Mouse (Mus musculus) hindbrain, embryonic 16.5 days (tissue): ENCODE results near the gene Dbf4. TPM values are rescaled to one million over a fixed set of nuclear protein-coding genes. Genes with fewer than 3 reads are reported as not detected.
A peak's percentile ranks its signal among the peaks of the same experiment; 100 is the strongest.

Source experiments
- ATAC-seq: fragments of 200-750 bp; cut with Nextera tagmentation; 2 replicates; pipeline ENCODE4 v1.8.0; 2017; ENCODE audit warnings: moderate TSS enrichment, moderate library complexity
- H3K27ac ChIP-seq: fragments of 300-500 bp; sonication (generic); 2 replicates; pipeline ENCODE4 v1.5.1; 2014; ENCODE audit warnings: low read depth, mild to moderate bottlenecking, control low read depth, low read length, moderate library complexity
- H3K27me3 ChIP-seq: fragments of 300-500 bp; sonication (generic); replicated peaks from 2 replicates; pipeline ENCODE4 v1.6.1; 2014; ENCODE audit warnings: low read length; ENCODE audit not compliant: control insufficient read depth, insufficient read depth
- H3K36me3 ChIP-seq: fragments of 300-500 bp; sonication (generic); 2 replicates; pipeline ENCODE4 v1.6.1; 2014; ENCODE audit warnings: mild to moderate bottlenecking, low read length, moderate library complexity, mixed read lengths; ENCODE audit not compliant: control insufficient read depth, insufficient read depth
- H3K4me1 ChIP-seq: fragments of 300-500 bp; sonication (generic); 2 replicates; pipeline ENCODE4 v1.6.1; 2014; ENCODE audit warnings: low read depth, low read length; ENCODE audit not compliant: control insufficient read depth, insufficient read depth
- H3K4me2 ChIP-seq: fragments of 300-500 bp; sonication (generic); 2 replicates; pipeline ENCODE4 v1.6.1; 2014; ENCODE audit warnings: mild to moderate bottlenecking, low read length, control low read depth, moderate library complexity
- H3K4me3 ChIP-seq: fragments of 300-500 bp; sonication (generic); 2 replicates; pipeline ENCODE4 v1.5.1; 2014; ENCODE audit warnings: mild to moderate bottlenecking, low read length, control low read depth, moderate library complexity
- H3K9ac ChIP-seq: fragments of 300-500 bp; sonication (generic); 2 replicates; pipeline ENCODE4 v1.6.1; 2014; ENCODE audit warnings: low read depth, mild to moderate bottlenecking, control low read depth, low read length, moderate library complexity
- H3K9me3 ChIP-seq: fragments of 300-500 bp; sonication (generic); 2 replicates; pipeline ENCODE4 v1.6.1; 2014; ENCODE audit warnings: mild to moderate bottlenecking, low read length, moderate library complexity; ENCODE audit not compliant: control insufficient read depth
- WGBS: fragments of 180-500 bp; shearing (Covaris S2); extraction: QIAGEN DNeasy Blood & Tissue Kit; methylation state at CpG from one replicate; pipeline ENCODE4 v1.1.7; 2014; 5-methylcytosine and 5-hydroxymethylcytosine counted together
- polyA plus RNA-seq: library from polyadenylated mRNA; unstranded; fragments of >200 nt; fragmentation: Nextera tagmentation; extraction: Ambion mirVana; gene quantifications from 2 replicates; pipeline ENCODE4 v1.2.1, GENCODE M21; 2015

The Dbf4 gene
- polyA plus RNA-seq, 1 experiment from 2014 or later: 9.6 TPM

GRCm38 (mm10) chr5:8421424-8421823, 1.1 kb downstream of the Dbf4 start:
- H3K9ac ChIP-seq: no peak overlapping the region

GRCm38 (mm10) chr5:8417443-8417842, 5.1 kb downstream of the Dbf4 start:
- H3K4me3 ChIP-seq: no peak overlapping the region
- H3K4me2 ChIP-seq: no peak overlapping the region
- 32% methylated on average over 1 of the region's 1 CpGs for WGBS
- H3K36me3 ChIP-seq: no peaks in the 10 kb centered on the region; the same call in 1 of the 2 replicates
- peaks cover 3% of the 10 kb centered on the region; the same call in 1 of the 2 replicates for H3K4me1 ChIP-seq
- no peak overlapping the region for H3K9ac ChIP-seq
- no peak overlapping the region for H3K27ac ChIP-seq
- ATAC-seq: no peak
- H3K27me3 ChIP-seq: no peaks in the 10 kb centered on the region
- no peaks in the 10 kb centered on the region for H3K9me3 ChIP-seq

More at GRCm38 (mm10) chr5:8421424-8421823, 1.1 kb downstream of the Dbf4 start:
- H3K27ac ChIP-seq: no peak overlapping the region
- peak overlapping the region; percentile 61 for H3K4me3 ChIP-seq
- H3K36me3 ChIP-seq: no peaks in the 10 kb centered on the region; the same call in 1 of the 2 replicates
- ATAC-seq: no peak
- no peaks in the 10 kb centered on the region for H3K27me3 ChIP-seq
- no peaks in the 10 kb centered on the region for H3K9me3 ChIP-seq
- H3K4me1 ChIP-seq: peaks cover 6% of the 10 kb centered on the region
- H3K4me2 ChIP-seq: peak overlapping the region; percentile 92
- WGBS: 18% methylated on average over 3 of the region's 3 CpGs

GRCm38 (mm10) chr5:8416683-8417413, 5.7 kb downstream of the Dbf4 start:
- no peak for ATAC-seq

GRCm38 (mm10) chr5:8408746-8409145, 13.8 kb downstream of the Dbf4 start:
- Histone ChIP-seq H3K4me2 (no peak overlapping the region), H3K27me3 (no peaks in the 10 kb centered on the region), H3K4me1 (no peaks in the 10 kb centered on the region), H3K9ac (no peak overlapping the region), H3K4me3 (no peak overlapping the region), H3K9me3 (no peaks in the 10 kb centered on the region), H3K27ac (no peak overlapping the region), H3K36me3 (peaks cover 3% of the 10 kb centered on the region; the same call in 1 of the 2 replicates)
- ATAC-seq: no peak
- 91% methylated on average over 4 of the region's 4 CpGs for WGBS

More at GRCm38 (mm10) chr5:8416683-8417413, 5.7 kb downstream of the Dbf4 start:
- H3K9me3 ChIP-seq: no peaks in the 10 kb centered on the region
- no peaks in the 10 kb centered on the region; the same call in 1 of the 2 replicates for H3K36me3 ChIP-seq
- peaks cover 3% of the 10 kb centered on the region; the same call in 1 of the 2 replicates for H3K4me1 ChIP-seq
- no peak overlapping the region for H3K4me3 ChIP-seq
- no peaks in the 10 kb centered on the region for H3K27me3 ChIP-seq
- 94% methylated on average over 3 of the region's 3 CpGs for WGBS
- H3K9ac ChIP-seq: no peak overlapping the region
- no peak overlapping the region for H3K27ac ChIP-seq
- H3K4me2 ChIP-seq: no peak overlapping the region

GRCm38 (mm10) chr5:8397587-8398249, 24.8 kb downstream of the Dbf4 start:
- no peaks in the 10 kb centered on the region for H3K27me3 ChIP-seq
- no peak overlapping the region for H3K4me3 ChIP-seq
- WGBS: 94% methylated on average over 13 of the region's 13 CpGs
- H3K9me3 ChIP-seq: no peaks in the 10 kb centered on the region
- H3K36me3 ChIP-seq: peaks cover 5% of the 10 kb centered on the region; the same call in 1 of the 2 replicates
- H3K9ac ChIP-seq: no peak overlapping the region
- H3K4me2 ChIP-seq: no peak overlapping the region
- ATAC-seq: no peak
- H3K27ac ChIP-seq: no peak overlapping the region
- H3K4me1 ChIP-seq: no peaks in the 10 kb centered on the region

- H3K9me3 ChIP-seq: no peaks in the 10 kb centered on the region
Measured at GRCm38 (mm10) chr5:8393891-8394583, 28.5 kb downstream of the Dbf4 start.

GRCm38 (mm10) chr5:8374297-8374906, 48.1 kb downstream of the Dbf4 start:
- no peaks in the 10 kb centered on the region for H3K36me3 ChIP-seq
- no peak overlapping the region for H3K9ac ChIP-seq
- no peak overlapping the region for H3K4me2 ChIP-seq
- ATAC-seq: no peak
- H3K27ac ChIP-seq: no peak overlapping the region
- H3K27me3 ChIP-seq: no peaks in the 10 kb centered on the region
- no peaks in the 10 kb centered on the region for H3K9me3 ChIP-seq
- H3K4me1 ChIP-seq: no peaks in the 10 kb centered on the region
- H3K4me3 ChIP-seq: no peak overlapping the region
- 83% methylated on average over 5 of the region's 5 CpGs for WGBS

More at GRCm38 (mm10) chr5:8393891-8394583, 28.5 kb downstream of the Dbf4 start:
- WGBS: 68% methylated on average over 1 of the region's 1 CpGs
- Histone ChIP-seq H3K4me3 (no peak overlapping the region), H3K9ac (no peak overlapping the region), H3K4me1 (no peaks in the 10 kb centered on the region), H3K4me2 (no peak overlapping the region), H3K36me3 (peaks cover 3% of the 10 kb centered on the region; the same call in 1 of the 2 replicates), H3K27ac (no peak overlapping the region), H3K27me3 (no peaks in the 10 kb centered on the region)
- no peak for ATAC-seq

- H3K9ac ChIP-seq: no peak overlapping the region
- no peak for ATAC-seq
- H3K4me2 ChIP-seq: no peak overlapping the region
- H3K9me3 ChIP-seq: no peaks in the 10 kb centered on the region
- WGBS: 71% methylated on average over 4 of the region's 4 CpGs
- H3K27me3 ChIP-seq: no peaks in the 10 kb centered on the region
- H3K4me1 ChIP-seq: no peaks in the 10 kb centered on the region
- H3K4me3 ChIP-seq: no peak overlapping the region
- no peak overlapping the region for H3K27ac ChIP-seq
- no peaks in the 10 kb centered on the region for H3K36me3 ChIP-seq
Measured at GRCm38 (mm10) chr5:8373415-8373814, 49.1 kb downstream of the Dbf4 start.
